Mouse (Mus musculus) heart, embryonic 15.5 days (tissue): Measurements from ENCODE around the gene Cux2. TPM values are rescaled to one million over a fixed set of nuclear protein-coding genes. Genes with fewer than 3 reads are reported as not detected.

Experiments used
- ATAC-seq: fragments of 200-750 bp; cut with Nextera tagmentation; replicated peaks from 2 replicates; pipeline ENCODE4 v1.8.0; 2017; ENCODE audit warnings: low read depth, moderate TSS enrichment; ENCODE audit not compliant: insufficient number of reproducible peaks, insufficient read depth, low FRiP score
- H3K27ac ChIP-seq: fragments of 300-500 bp; sonication (generic); 2 replicates; pipeline ENCODE4 v1.5.1; 2015; ENCODE audit warnings: mild to moderate bottlenecking, inconsistent platforms
- H3K27me3 ChIP-seq: fragments of 300-500 bp; sonication (generic); 2 replicates; pipeline ENCODE4 v1.6.1; 2015; ENCODE audit warnings: inconsistent platforms
- H3K36me3 ChIP-seq: fragments of 300-500 bp; sonication (generic); 2 replicates; pipeline ENCODE4 v1.6.1; 2015; ENCODE audit warnings: mild to moderate bottlenecking, inconsistent platforms
- H3K4me1 ChIP-seq: fragments of 300-500 bp; sonication (generic); replicated peaks from 2 replicates; pipeline ENCODE4 v1.6.1; 2015; ENCODE audit warnings: inconsistent platforms
- H3K4me2 ChIP-seq: fragments of 300-500 bp; sonication (generic); 2 replicates; pipeline ENCODE4 v1.6.1; 2015; ENCODE audit warnings: inconsistent platforms, mild to moderate bottlenecking, moderate library complexity
- H3K4me3 ChIP-seq: fragments of 300-500 bp; sonication (generic); 2 replicates; pipeline ENCODE4 v1.5.1; 2015; ENCODE audit warnings: mild to moderate bottlenecking, inconsistent platforms
- H3K9ac ChIP-seq: fragments of 300-500 bp; sonication (generic); 2 replicates; pipeline ENCODE4 v1.6.1; 2015; ENCODE audit warnings: mild to moderate bottlenecking, inconsistent platforms
- H3K9me3 ChIP-seq: fragments of 300-500 bp; sonication (generic); replicated peaks from 2 replicates; pipeline ENCODE4 v1.6.1; 2016; ENCODE audit warnings: inconsistent platforms
- WGBS: fragments of 180-500 bp; shearing (Covaris S2); methylation state at CpG from one replicate; pipeline ENCODE4 v1.1.7; 2015; ENCODE audit warnings: mixed read lengths; 5-methylcytosine and 5-hydroxymethylcytosine counted together
- microRNA-seq: library from miRNA; unstranded; fragments of <30 nt; microRNA quantifications from one replicate; pipeline ENCODE4, GENCODE M21; 2016
- polyA plus RNA-seq: library from polyadenylated mRNA; unstranded; fragments of >200 nt; fragmentation: Nextera tagmentation; extraction: Ambion mirVana; gene quantifications from 2 replicates; pipeline ENCODE4 v1.2.1, GENCODE M21; 2015

The Cux2 gene
- polyA plus RNA-seq, 1 experiment from 2014 or later: 3.9 TPM

- WGBS: 52% methylated on average over 3 of the region's 3 CpGs
- no peaks in the 10 kb centered on the region for H3K27me3 ChIP-seq
- no peak overlapping the region for H3K4me2 ChIP-seq
- H3K4me3 ChIP-seq: no peak overlapping the region
- H3K36me3 ChIP-seq: peaks cover 78% of the 10 kb centered on the region
- no peak overlapping the region for H3K27ac ChIP-seq
- H3K9me3 ChIP-seq: no peaks in the 10 kb centered on the region
- ATAC-seq: no peak
- no peak overlapping the region for H3K9ac ChIP-seq
- H3K4me1 ChIP-seq: peaks cover 36% of the 10 kb centered on the region
Observed at GRCm38 (mm10) chr5:121815067-121815466, 234.8 kb downstream of the Cux2 start.

- H3K4me1 ChIP-seq: peaks cover 35% of the 10 kb centered on the region
- H3K27me3 ChIP-seq: no peaks in the 10 kb centered on the region
- H3K9me3 ChIP-seq: no peaks in the 10 kb centered on the region
- H3K4me2 ChIP-seq: no peak overlapping the region
- peaks cover 70% of the 10 kb centered on the region for H3K36me3 ChIP-seq
- ATAC-seq: no peak
- no peak overlapping the region for H3K4me3 ChIP-seq
- no peak overlapping the region for H3K27ac ChIP-seq
- WGBS: 82% methylated on average over 10 of the region's 10 CpGs
- H3K9ac ChIP-seq: no peak overlapping the region
Observed at GRCm38 (mm10) chr5:121813744-121814143, 236.2 kb downstream of the Cux2 start.

GRCm38 (mm10) chr5:121812526-121813243 lies 237.2 kb downstream of the Cux2 start:
- Histone ChIP-seq H3K36me3 (peaks cover 65% of the 10 kb centered on the region), H3K27ac (0 out of 2 replicates have a peak overlapping the region, but pooled peaks have one; percentile 4), H3K27me3 (no peaks in the 10 kb centered on the region), H3K4me1 (peaks cover 35% of the 10 kb centered on the region), H3K9me3 (no peaks in the 10 kb centered on the region), H3K9ac (no peak overlapping the region), H3K4me2 (no peak overlapping the region), H3K4me3 (no peak overlapping the region)
- WGBS: 74% methylated on average over 7 of the region's 7 CpGs
- no peak for ATAC-seq

GRCm38 (mm10) chr5:121811485-121811931 lies 238.4 kb downstream of the Cux2 start:
- Histone ChIP-seq H3K4me2 (no peak overlapping the region), H3K9me3 (no peaks in the 10 kb centered on the region), H3K36me3 (peaks cover 56% of the 10 kb centered on the region), H3K27me3 (no peaks in the 10 kb centered on the region), H3K4me1 (peaks cover 39% of the 10 kb centered on the region), H3K9ac (no peak overlapping the region), H3K4me3 (no peak overlapping the region), H3K27ac (peak overlapping the region; percentile 4)
- no peak for ATAC-seq
- WGBS: 74% methylated on average over 5 of the region's 5 CpGs

- 0 out of 2 replicates have a peak overlapping the region, but pooled peaks have one; percentile 1 for H3K4me2 ChIP-seq
- 0 out of 2 replicates have a peak overlapping the region, but pooled peaks have one; percentile 22 for H3K9ac ChIP-seq
- no peaks in the 10 kb centered on the region for H3K9me3 ChIP-seq
- 75% methylated on average over 17 of the region's 17 CpGs for WGBS
- no peak overlapping the region for H3K4me3 ChIP-seq
- peaks cover 54% of the 10 kb centered on the region for H3K36me3 ChIP-seq
- peak overlapping the region; percentile 46 for H3K27ac ChIP-seq
- H3K4me1 ChIP-seq: peaks cover 39% of the 10 kb centered on the region
- no peak for ATAC-seq
- no peaks in the 10 kb centered on the region for H3K27me3 ChIP-seq
Observed at GRCm38 (mm10) chr5:121810331-121811151, 239.4 kb downstream of the Cux2 start.

- ATAC-seq: no peak
- 25% methylated on average over 5 of the region's 5 CpGs for WGBS
- H3K9ac ChIP-seq: no peak overlapping the region
- peaks cover 39% of the 10 kb centered on the region for H3K4me1 ChIP-seq
- no peak overlapping the region for H3K4me3 ChIP-seq
- 0 out of 2 replicates have a peak overlapping the region, but pooled peaks have one; percentile 1 for H3K4me2 ChIP-seq
- no peaks in the 10 kb centered on the region for H3K27me3 ChIP-seq
- H3K27ac ChIP-seq: peak overlapping the region; percentile 46
- H3K9me3 ChIP-seq: no peaks in the 10 kb centered on the region
- H3K36me3 ChIP-seq: peaks cover 57% of the 10 kb centered on the region
Observed at GRCm38 (mm10) chr5:121809667-121810224, 240.2 kb downstream of the Cux2 start.

- 85% methylated on average over 2 of the region's 2 CpGs for WGBS
- Histone ChIP-seq H3K4me2 (no peak overlapping the region), H3K27ac (no peak overlapping the region), H3K27me3 (no peaks in the 10 kb centered on the region), H3K4me3 (no peak overlapping the region), H3K9ac (no peak overlapping the region), H3K4me1 (peaks cover 39% of the 10 kb centered on the region), H3K9me3 (no peaks in the 10 kb centered on the region), H3K36me3 (peaks cover 53% of the 10 kb centered on the region)
- ATAC-seq: no peak
Observed at GRCm38 (mm10) chr5:121808202-121808601, 241.7 kb downstream of the Cux2 start.

GRCm38 (mm10) chr5:121807186-121807585 lies 242.7 kb downstream of the Cux2 start:
- Histone ChIP-seq H3K27me3 (no peaks in the 10 kb centered on the region), H3K27ac (no peak overlapping the region), H3K36me3 (peaks cover 52% of the 10 kb centered on the region), H3K9me3 (no peaks in the 10 kb centered on the region), H3K9ac (no peak overlapping the region), H3K4me2 (no peak overlapping the region), H3K4me3 (no peak overlapping the region), H3K4me1 (peaks cover 32% of the 10 kb centered on the region)
- no peak for ATAC-seq
- WGBS: 78% methylated on average over 3 of the region's 3 CpGs

Small RNAs within 50 kb of the gene (microRNA-seq; reads per million reads assigned to microRNA genes)
- 0.84 reads per million for gene Mir7031

Other genes starting within 250 kb of the Cux2 start
- 13.2 and 18.5 TPM in 2 replicates for gene Sh2b3, start 212.5 kb downstream of the Cux2 start, polyA plus RNA-seq
- gene Pheta1, start 201.1 kb downstream of the Cux2 start, polyA plus RNA-seq: 15.1 and 18.2 TPM in 2 replicates
- gene Myl2, start 50.8 kb upstream of the Cux2 start, polyA plus RNA-seq: 7,334 and 9,932 TPM in 2 replicates
- gene Ccdc63, start 90.7 kb upstream of the Cux2 start, polyA plus RNA-seq: 0.16 and 0.42 TPM in 2 replicates
- gene Ppp1cc, start 108.2 kb upstream of the Cux2 start, polyA plus RNA-seq: 198 and 233 TPM in 2 replicates
- 2.6 and 4.1 TPM in 2 replicates for gene Hvcn1, start 156.7 kb upstream of the Cux2 start, polyA plus RNA-seq
- gene Tctn1, start 214.4 kb upstream of the Cux2 start, polyA plus RNA-seq: 2.5 and 3.3 TPM in 2 replicates
- gene Pptc7, start 234.3 kb upstream of the Cux2 start, polyA plus RNA-seq: 11.9 and 12.2 TPM in 2 replicates